Mouse (Mus musculus) limb, embryonic 14.5 days (tissue): ENCODE results near the gene Tacc2. TPM values are rescaled to one million over a fixed set of nuclear protein-coding genes. Genes with fewer than 3 reads are reported as not detected.

Source experiments
- ATAC-seq: fragments of 200-750 bp; cut with Nextera tagmentation; 2 replicates; pipeline ENCODE4 v1.8.0; 2017; ENCODE audit warnings: low read depth, moderate number of reproducible peaks, moderate TSS enrichment; ENCODE audit not compliant: low FRiP score
- DNase-seq: peaks from one replicate; pipeline ENCODE4 v3.0.0-alpha.2; 2015; ENCODE audit warnings: low spot score
- H3K27ac ChIP-seq: fragments of 300-500 bp; sonication (generic); replicated peaks from 2 replicates; pipeline ENCODE4 v1.5.1; 2014; ENCODE audit warnings: low read depth, mild to moderate bottlenecking, low read length, moderate library complexity, mixed read lengths
- H3K27me3 ChIP-seq: fragments of 300-500 bp; sonication (generic); 2 replicates; pipeline ENCODE4 v1.6.1; 2014; ENCODE audit warnings: low read length, mixed read lengths; ENCODE audit not compliant: control insufficient read depth, insufficient read depth
- H3K36me3 ChIP-seq: fragments of 300-500 bp; sonication (generic); 2 replicates; pipeline ENCODE4 v1.6.1; 2014; ENCODE audit warnings: mild to moderate bottlenecking, low read length, moderate library complexity, mixed read lengths; ENCODE audit not compliant: control insufficient read depth, insufficient read depth
- H3K4me1 ChIP-seq: fragments of 300-500 bp; sonication (generic); 2 replicates; pipeline ENCODE4 v1.6.1; 2014; ENCODE audit warnings: antibody characterized with exemption, low read length, mixed read lengths; ENCODE audit not compliant: control insufficient read depth, insufficient read depth
- H3K4me2 ChIP-seq: fragments of 300-500 bp; sonication (generic); replicated peaks from 2 replicates; pipeline ENCODE4 v1.6.1; 2014; ENCODE audit warnings: low read depth, mild to moderate bottlenecking, low read length, moderate library complexity; ENCODE audit not compliant: severe bottlenecking
- H3K4me3 ChIP-seq: fragments of 300-500 bp; sonication (generic); replicated peaks from 2 replicates; pipeline ENCODE4 v1.5.1; 2014; ENCODE audit warnings: low read length
- H3K9ac ChIP-seq: fragments of 300-500 bp; sonication (generic); 2 replicates; pipeline ENCODE4 v1.6.1; 2014; ENCODE audit warnings: mild to moderate bottlenecking, low read depth, low read length, moderate library complexity; ENCODE audit not compliant: severe bottlenecking
- H3K9me3 ChIP-seq: fragments of 300-500 bp; sonication (generic); 2 replicates; pipeline ENCODE4 v1.6.1; 2016; ENCODE audit warnings: low read length; ENCODE audit not compliant: control insufficient read depth
- POLR2A ChIP-seq: fragments of 200-500 bp; IDR thresholded peaks from 2 replicates; pipeline ENCODE4 v1.8.0; 2012; ENCODE audit warnings: inconsistent platforms, mild to moderate bottlenecking, moderate library complexity, borderline replicate concordance; ENCODE audit not compliant: insufficient read depth, insufficient read length; ENCODE audit errors: extremely low read depth
- WGBS: fragments of 180-500 bp; shearing (Covaris S2); extraction: QIAGEN DNeasy Blood & Tissue Kit; methylation state at CpG from one replicate; pipeline ENCODE4 v1.1.7; 2014; 5-methylcytosine and 5-hydroxymethylcytosine counted together
- polyA plus RNA-seq, 2 experiments: library from polyadenylated mRNA; depleted of rRNA in 1 of 2; stranded (reverse) in 1 of 2; unstranded in 1 of 2; fragments of >200 nt; fragmentation: Nextera tagmentation in 1 of 2; extraction: Ambion mirVana in 1 of 2; gene quantifications; 2 replicates each; pipeline versions ENCODE4 v1.2.1 to v1.2.3; 2012 to 2014

Tacc2 gene
- polyA plus RNA-seq, 2 experiments = 38.2 to 49.1 TPM

DNA sequence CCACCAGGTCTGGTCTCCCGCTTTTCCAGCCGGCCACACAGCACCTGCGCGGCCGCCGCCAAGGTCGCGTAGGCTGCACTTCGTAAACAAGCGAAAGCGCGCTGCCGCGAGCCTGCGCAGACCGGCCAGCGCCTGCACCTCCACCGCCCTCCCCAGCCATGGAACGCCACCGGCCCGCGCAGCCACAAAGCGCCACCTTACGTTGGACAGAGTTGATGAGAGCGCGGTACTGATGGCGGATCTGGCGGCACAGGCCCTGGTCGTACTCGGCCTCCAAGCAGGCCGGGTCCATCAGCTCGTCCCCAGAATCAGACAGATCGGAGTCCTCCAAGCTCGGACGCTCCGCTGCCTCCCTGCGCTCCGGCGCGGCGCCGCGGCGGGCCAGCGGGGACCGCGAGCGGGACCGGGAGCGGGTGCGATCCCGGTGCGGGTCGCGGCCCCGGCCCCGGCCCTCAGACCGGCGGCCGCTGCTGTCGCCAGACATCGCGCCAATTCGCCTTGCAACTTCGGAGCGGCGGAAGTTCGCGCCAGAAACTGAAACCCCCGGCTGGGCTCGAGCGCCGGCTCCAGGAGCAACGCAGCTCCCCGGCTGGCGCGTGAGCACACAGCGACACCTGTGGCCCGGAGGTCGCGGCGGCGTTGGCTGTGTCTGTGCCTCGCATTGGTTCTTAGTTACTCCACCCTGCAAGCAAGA lies 30.3 kb upstream of the Tacc2 start:
- peak; percentile 93 for ATAC-seq
- Histone ChIP-seq H3K27ac (peak overlapping the region; percentile 99), H3K9me3 (no peaks in the 10 kb centered on the region; the same call in 1 of the 2 replicates), H3K36me3 (peaks cover 27% of the 10 kb centered on the region), H3K4me2 (peak overlapping the region; percentile 66), H3K4me3 (peak overlapping the region; percentile 88), H3K27me3 (no peaks in the 10 kb centered on the region), H3K4me1 (peaks cover 8% of the 10 kb centered on the region; the same call in 1 of the 2 replicates), H3K9ac (peak overlapping the region; percentile 97)
- 2% methylated on average over 73 of the region's 84 CpGs for WGBS
- TF ChIP-seq POLR2A = peak; percentile 46; the same call in 1 of the 2 replicates
- DNase-seq = peak; percentile 89

DNA sequence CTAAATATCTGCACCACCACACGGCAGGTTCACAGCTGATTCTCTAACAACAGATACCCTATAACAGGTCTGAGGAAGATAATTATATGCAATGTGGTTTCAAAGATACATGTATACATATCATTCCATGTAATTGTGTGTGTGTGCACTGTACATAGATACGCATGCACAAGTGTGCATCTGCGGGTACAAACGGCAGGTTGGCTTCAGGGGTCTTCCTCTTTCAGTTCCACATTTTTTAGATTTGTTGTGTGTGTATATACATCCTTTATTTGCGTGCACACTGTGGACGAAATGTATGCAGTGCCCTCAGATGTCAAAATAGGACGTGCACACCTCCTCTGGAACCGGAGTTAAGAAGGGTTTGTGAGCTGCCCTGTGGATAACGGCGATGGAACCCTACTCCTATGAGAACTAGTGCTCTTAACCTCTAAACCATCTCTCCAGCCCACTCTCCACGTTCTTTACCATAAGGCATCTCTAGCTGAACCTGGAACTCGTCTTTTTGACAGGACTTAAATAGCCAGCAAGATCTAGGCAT lies 29.5 kb upstream of the Tacc2 start:
- Histone ChIP-seq H3K36me3 (peaks cover 19% of the 10 kb centered on the region), H3K4me1 (peaks cover 9% of the 10 kb centered on the region), H3K4me3 (0 out of 2 replicates have a peak overlapping the region, but pooled peaks have one; percentile 88), H3K4me2 (no peak overlapping the region), H3K9me3 (no peaks in the 10 kb centered on the region; the same call in 1 of the 2 replicates), H3K27me3 (no peaks in the 10 kb centered on the region), H3K9ac (peak overlapping the region; percentile 97; the same call in 1 of the 2 replicates), H3K27ac (no peak overlapping the region)
- WGBS = 79% methylated on average over 12 of the region's 12 CpGs
- ATAC-seq (no peak), DNase-seq (no peak)
- TF ChIP-seq POLR2A = no peak

DNA sequence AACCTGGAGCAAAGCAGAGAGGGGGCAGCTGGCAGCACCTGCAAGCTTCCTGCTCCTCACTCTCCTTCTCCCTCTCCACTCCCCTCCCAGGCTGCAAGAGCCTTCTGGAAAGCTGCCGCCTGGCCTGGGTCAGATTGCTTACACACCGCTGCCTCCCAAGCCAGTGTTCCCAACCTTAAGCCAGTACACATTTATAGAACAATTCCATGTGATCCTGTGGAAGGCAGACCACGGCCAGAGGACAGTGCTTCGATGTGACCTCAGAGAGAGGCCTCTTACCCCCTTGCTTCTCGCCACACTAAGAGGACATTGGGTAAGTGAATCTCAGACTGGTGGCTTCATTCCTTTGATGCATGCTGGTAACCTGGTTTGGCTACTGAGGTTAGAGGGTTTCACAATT lies 24.5 kb upstream of the Tacc2 start:
- Histone ChIP-seq H3K27ac (peak overlapping the region; percentile 38; the same call in 1 of the 2 replicates), H3K4me2 (no peak overlapping the region), H3K36me3 (no peaks in the 10 kb centered on the region), H3K9ac (no peak overlapping the region), H3K27me3 (no peaks in the 10 kb centered on the region), H3K4me1 (peaks cover 4% of the 10 kb centered on the region), H3K9me3 (no peaks in the 10 kb centered on the region; the same call in 1 of the 2 replicates), H3K4me3 (no peak overlapping the region)
- DNase-seq (no peak), ATAC-seq (no peak)
- WGBS = 53% methylated on average over 5 of the region's 5 CpGs
- TF ChIP-seq POLR2A = no peak

DNA sequence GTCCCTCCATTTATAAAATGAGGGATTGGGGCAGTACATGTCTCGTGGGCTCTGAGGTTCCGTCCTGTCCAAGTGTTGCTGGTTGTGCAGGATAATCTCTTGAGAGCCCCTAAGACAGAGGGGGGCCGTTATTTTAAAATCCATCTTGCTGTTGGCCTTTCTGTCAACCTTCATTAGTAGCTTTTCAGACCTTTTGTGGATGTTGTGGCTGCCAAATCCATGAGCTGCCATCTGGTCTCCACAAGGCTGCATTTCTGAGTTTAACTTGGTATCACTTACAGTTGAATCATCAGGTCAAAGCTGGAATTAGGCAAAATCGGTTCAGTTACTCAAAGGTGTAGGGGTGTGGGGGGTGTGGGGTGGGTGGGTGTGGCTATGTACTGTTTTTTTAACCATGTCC lies 23.9 kb upstream of the Tacc2 start:
- Histone ChIP-seq H3K27me3 (no peaks in the 10 kb centered on the region), H3K9ac (no peak overlapping the region), H3K4me3 (no peak overlapping the region), H3K36me3 (no peaks in the 10 kb centered on the region), H3K4me1 (peaks cover 4% of the 10 kb centered on the region), H3K27ac (no peak overlapping the region), H3K4me2 (no peak overlapping the region), H3K9me3 (no peaks in the 10 kb centered on the region; the same call in 1 of the 2 replicates)
- 45% methylated on average over 4 of the region's 4 CpGs for WGBS
- no peak for TF ChIP-seq POLR2A
- ATAC-seq (no peak), DNase-seq (no peak)

DNA sequence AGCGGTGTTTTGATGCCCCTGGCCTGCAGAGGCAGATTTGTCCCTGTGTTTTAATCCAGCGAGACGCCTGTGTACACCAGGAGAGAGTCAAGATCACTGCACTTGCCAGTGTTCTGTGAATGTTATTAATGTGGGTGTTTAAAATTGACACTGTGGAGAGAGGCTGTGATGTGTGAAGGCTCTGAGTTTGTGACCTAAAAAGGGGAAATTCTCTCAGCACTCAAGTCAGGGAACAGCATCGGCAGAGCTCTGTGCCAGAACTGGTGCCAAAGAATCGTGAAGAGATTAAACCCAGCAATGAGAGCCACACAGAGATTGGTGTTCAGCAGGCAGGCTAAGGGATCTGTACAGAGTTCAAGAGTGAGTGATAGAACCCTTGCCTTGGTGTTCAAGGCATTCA lies 21.6 kb upstream of the Tacc2 start:
- peaks cover 4% of the 10 kb centered on the region for H3K4me1 ChIP-seq
- H3K27ac ChIP-seq = no peak overlapping the region
- no peak overlapping the region for H3K4me3 ChIP-seq
- DNase-seq (no peak), ATAC-seq (no peak)
- H3K27me3 ChIP-seq = no peaks in the 10 kb centered on the region
- WGBS = 73% methylated on average over 5 of the region's 5 CpGs
- no peak overlapping the region for H3K4me2 ChIP-seq
- TF ChIP-seq POLR2A = no peak
- no peaks in the 10 kb centered on the region for H3K9me3 ChIP-seq
- H3K36me3 ChIP-seq = no peaks in the 10 kb centered on the region
- H3K9ac ChIP-seq = no peak overlapping the region
